Mouse (Mus musculus): Measurements from ENCODE around the gene Srgap1.

GRCm38 (mm10) chr10:121764469-121765173, 282.5 kb downstream of the Srgap1 start:
- TF ChIP-seq CTCF (IDR thresholded peaks at IDR 0.05; ENCODE audit: control insufficient read depth, insufficient read depth, low read length) (peak; percentile 54), POLR2A (IDR thresholded peaks at IDR 0.05; ENCODE audit: borderline replicate concordance, control insufficient read depth, low read depth, low read length) (no peak)
